Mouse (Mus musculus) spleen, adult 2 months (tissue): ENCODE measurements around the gene Mrpl34.

Experiments
- CTCF ChIP-seq: fragments of 200-500 bp; IDR thresholded peaks from 2 replicates; pipeline ENCODE4 v1.5.1; 2011; ENCODE audit warnings: mild to moderate bottlenecking, inconsistent platforms; ENCODE audit not compliant: insufficient read depth, insufficient read length, insufficient replicate concordance; ENCODE audit errors: extremely low read depth
- POLR2A ChIP-seq: fragments of 200-500 bp; IDR thresholded peaks from 2 replicates; pipeline ENCODE4 v1.6.1; 2011; ENCODE audit warnings: low read depth, low read length, inconsistent platforms

DNA sequence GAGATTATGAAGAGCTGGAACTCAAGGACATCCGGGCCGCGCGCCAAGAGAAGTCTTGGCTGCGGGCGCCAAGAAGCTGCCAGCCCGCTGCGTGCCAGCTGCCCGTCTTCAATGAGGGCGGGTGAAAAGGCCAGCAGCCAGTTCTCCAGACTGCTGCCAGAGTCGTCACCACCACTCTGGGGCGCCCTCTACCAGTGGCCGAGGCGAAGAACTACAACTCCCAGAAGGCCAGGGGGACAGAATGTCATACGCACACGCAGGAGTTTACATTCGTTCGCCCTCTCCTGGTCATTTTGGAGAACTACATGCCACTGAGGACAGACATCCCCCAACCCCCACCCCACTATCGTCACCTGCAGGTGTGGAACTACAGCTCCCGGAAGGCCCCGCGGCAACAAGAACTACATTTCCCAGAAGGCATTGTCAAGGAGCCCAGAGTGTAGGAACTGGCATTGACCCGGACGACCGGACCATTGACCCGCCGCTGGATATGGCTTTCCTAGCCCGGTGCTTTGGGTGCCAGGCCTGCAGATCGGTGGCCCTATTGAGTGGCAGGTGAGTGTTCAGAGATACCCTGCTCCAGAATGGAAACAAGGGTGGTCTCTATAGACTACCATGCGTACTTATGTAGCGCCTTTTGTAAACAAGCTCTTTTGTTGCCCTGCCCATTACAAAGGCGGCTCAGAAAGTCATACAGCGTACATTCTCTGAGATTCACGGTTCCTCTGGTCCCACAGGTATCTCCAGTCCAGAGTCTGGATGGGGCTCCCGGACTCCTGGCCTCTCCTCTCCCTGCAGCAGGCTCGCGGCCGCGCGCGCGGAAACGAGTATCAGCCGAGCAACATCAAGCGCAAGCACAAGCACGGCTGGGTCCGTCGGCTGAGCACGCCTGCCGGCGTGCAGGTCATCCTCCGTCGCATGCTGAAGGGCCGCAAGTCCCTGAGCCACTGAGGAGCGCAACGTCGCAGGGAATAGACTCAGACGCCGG is at the start of gene Mrpl34:
- TF ChIP-seq POLR2A = peak; percentile 18; the same call in 1 of the 2 replicates
- peak; percentile 84; the same call in 1 of the 2 replicates for TF ChIP-seq CTCF
